Mouse (Mus musculus) forebrain, embryonic 13.5 days (tissue): Measurements from ENCODE around the gene Crim1. TPM values are rescaled to one million over a fixed set of nuclear protein-coding genes. Genes with fewer than 3 reads are reported as not detected.

ENCODE experiments used
- ATAC-seq: fragments of 200-750 bp; cut with Nextera tagmentation; 2 replicates; pipeline ENCODE4 v1.8.0; 2017
- H3K27ac ChIP-seq: fragments of 300-500 bp; sonication (generic); 2 replicates; pipeline ENCODE4 v1.5.1; 2015; ENCODE audit warnings: inconsistent platforms, mild to moderate bottlenecking, moderate library complexity
- H3K27me3 ChIP-seq: fragments of 300-500 bp; sonication (generic); 2 replicates; pipeline ENCODE4 v1.6.1; 2015; ENCODE audit warnings: mild to moderate bottlenecking, inconsistent platforms
- H3K36me3 ChIP-seq: fragments of 300-500 bp; sonication (generic); 2 replicates; pipeline ENCODE4 v1.6.1; 2015; ENCODE audit warnings: mild to moderate bottlenecking, inconsistent platforms; ENCODE audit not compliant: poor library complexity, severe bottlenecking
- H3K4me1 ChIP-seq: fragments of 300-500 bp; sonication (generic); 2 replicates; pipeline ENCODE4 v1.6.1; 2015; ENCODE audit warnings: inconsistent platforms
- H3K4me2 ChIP-seq: fragments of 300-500 bp; sonication (generic); 2 replicates; pipeline ENCODE4 v1.6.1; 2015; ENCODE audit warnings: inconsistent platforms, mild to moderate bottlenecking, moderate library complexity
- H3K4me3 ChIP-seq: fragments of 300-500 bp; sonication (generic); 2 replicates; pipeline ENCODE4 v1.5.1; 2015; ENCODE audit warnings: mild to moderate bottlenecking, inconsistent platforms
- H3K9ac ChIP-seq: fragments of 300-500 bp; sonication (generic); 2 replicates; pipeline ENCODE4 v1.6.1; 2015; ENCODE audit warnings: mild to moderate bottlenecking, inconsistent platforms
- H3K9me3 ChIP-seq: fragments of 300-500 bp; sonication (generic); replicated peaks from 2 replicates; pipeline ENCODE4 v1.6.1; 2016; ENCODE audit warnings: inconsistent platforms
- WGBS: fragments of 180-500 bp; shearing (Covaris S2); methylation state at CpG from one replicate; pipeline ENCODE4 v1.1.7; 2015; 5-methylcytosine and 5-hydroxymethylcytosine counted together
- polyA plus RNA-seq: library from polyadenylated mRNA; unstranded; fragments of >200 nt; fragmentation: Nextera tagmentation; extraction: Ambion mirVana; gene quantifications from 2 replicates; pipeline ENCODE4 v1.2.1, GENCODE M21; 2015

Gene Crim1
- polyA plus RNA-seq, 1 experiment from 2014 or later: 3.6 TPM

DNA sequence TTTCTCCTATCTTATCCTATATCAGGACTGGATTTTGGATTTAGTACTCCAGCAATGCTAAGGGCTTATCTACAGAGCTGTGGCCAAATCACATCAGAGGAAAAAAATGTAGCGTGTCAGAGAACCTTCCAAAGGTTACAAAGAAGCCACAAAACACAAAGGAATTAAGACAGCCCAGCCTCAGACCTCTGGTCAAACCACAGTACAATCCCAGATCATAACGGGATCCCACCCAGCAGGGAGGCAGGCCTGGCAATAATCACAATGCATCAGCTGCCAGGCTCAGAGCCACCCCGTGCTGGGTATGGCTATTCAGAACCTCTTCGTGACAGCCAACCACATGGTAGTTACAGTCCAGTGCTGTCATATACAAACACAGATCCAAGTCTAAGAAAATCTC, 201.7 kb downstream of the Crim1 start:
- no peaks in the 10 kb centered on the region for H3K27me3 ChIP-seq
- no peak overlapping the region for H3K4me2 ChIP-seq
- no peak overlapping the region for H3K27ac ChIP-seq
- no peaks in the 10 kb centered on the region for H3K9me3 ChIP-seq
- H3K36me3 ChIP-seq: peaks cover 16% of the 10 kb centered on the region
- no peak overlapping the region for H3K4me3 ChIP-seq
- no peaks in the 10 kb centered on the region for H3K4me1 ChIP-seq
- H3K9ac ChIP-seq: no peak overlapping the region
- no peak for ATAC-seq
- 33% methylated on average over 4 of the region's 4 CpGs for WGBS

DNA sequence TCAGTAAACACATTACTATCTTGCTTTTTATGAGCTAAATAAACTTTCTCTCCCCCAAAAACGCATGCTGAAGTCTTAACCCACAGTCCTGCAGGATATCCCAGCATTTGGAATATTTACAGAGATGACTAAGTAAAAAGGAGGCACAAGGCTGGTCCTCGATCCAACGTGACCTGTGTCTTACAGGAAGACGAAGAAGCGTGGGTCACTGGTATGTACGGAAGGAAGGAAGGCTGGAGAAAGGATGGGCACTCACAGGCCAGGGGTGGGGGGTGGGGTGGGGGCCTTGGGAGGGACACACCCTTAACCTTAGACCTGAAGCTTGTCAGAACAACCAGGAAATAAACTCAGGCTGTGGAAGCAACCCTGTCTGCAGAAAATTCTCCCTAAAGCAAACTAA, 202.1 kb downstream of the Crim1 start:
- Histone ChIP-seq H3K4me3 (no peak overlapping the region), H3K4me2 (no peak overlapping the region), H3K27me3 (no peaks in the 10 kb centered on the region), H3K9ac (no peak overlapping the region), H3K9me3 (no peaks in the 10 kb centered on the region), H3K36me3 (peaks cover 16% of the 10 kb centered on the region), H3K4me1 (no peaks in the 10 kb centered on the region), H3K27ac (no peak overlapping the region)
- no peak for ATAC-seq
- WGBS: 84% methylated on average over 6 of the region's 6 CpGs

DNA sequence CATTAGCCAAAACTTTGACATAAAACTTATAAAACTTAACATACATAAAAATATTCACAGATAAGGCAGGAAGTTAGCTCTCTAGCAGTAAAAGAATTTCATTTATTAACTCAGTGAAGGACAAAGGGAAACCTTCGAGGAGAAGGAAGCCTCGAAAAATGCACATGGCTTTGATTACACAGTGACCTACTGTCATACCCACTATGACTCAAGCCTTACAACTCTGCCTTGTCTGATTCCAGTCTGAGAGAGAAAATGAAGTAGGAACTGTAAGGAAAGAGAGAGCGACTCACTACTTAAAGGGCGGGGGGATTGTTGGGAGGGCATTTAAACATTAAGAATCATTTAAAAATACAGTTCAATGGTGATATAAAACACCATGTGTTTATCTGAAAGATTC, 203.2 kb downstream of the Crim1 start:
- Histone ChIP-seq H3K4me3 (no peak overlapping the region), H3K4me2 (no peak overlapping the region), H3K27ac (no peak overlapping the region), H3K9me3 (no peaks in the 10 kb centered on the region), H3K27me3 (no peaks in the 10 kb centered on the region), H3K9ac (no peak overlapping the region), H3K36me3 (peaks cover 13% of the 10 kb centered on the region), H3K4me1 (no peaks in the 10 kb centered on the region)
- ATAC-seq: no peak
- WGBS: 91% methylated on average over 4 of the region's 4 CpGs

DNA sequence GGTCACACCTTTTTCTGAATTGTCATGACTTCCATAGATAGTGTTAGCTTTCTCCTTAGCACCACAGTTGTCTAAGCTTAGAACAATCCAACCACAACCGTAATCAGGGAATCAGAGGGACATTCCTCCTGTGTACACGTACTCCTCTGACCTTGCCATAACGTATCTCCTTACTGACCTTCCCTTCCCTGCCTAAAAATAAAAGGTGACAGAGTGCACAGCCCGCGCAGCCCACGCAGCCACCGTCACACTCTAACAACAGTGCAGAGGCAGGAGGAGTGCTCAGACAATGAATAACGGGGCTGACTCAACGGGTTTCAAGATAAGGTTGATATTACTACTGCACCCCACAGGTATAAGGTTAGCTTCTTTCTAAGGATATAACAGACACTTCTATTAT, 203.8 kb downstream of the Crim1 start:
- H3K27ac ChIP-seq: no peak overlapping the region
- WGBS: 96% methylated on average over 9 of the region's 9 CpGs
- no peaks in the 10 kb centered on the region for H3K27me3 ChIP-seq
- no peak overlapping the region for H3K4me3 ChIP-seq
- H3K4me1 ChIP-seq: no peaks in the 10 kb centered on the region
- H3K36me3 ChIP-seq: peaks cover 13% of the 10 kb centered on the region
- H3K9ac ChIP-seq: no peak overlapping the region
- no peak overlapping the region for H3K4me2 ChIP-seq
- H3K9me3 ChIP-seq: no peaks in the 10 kb centered on the region
- ATAC-seq: no peak

DNA sequence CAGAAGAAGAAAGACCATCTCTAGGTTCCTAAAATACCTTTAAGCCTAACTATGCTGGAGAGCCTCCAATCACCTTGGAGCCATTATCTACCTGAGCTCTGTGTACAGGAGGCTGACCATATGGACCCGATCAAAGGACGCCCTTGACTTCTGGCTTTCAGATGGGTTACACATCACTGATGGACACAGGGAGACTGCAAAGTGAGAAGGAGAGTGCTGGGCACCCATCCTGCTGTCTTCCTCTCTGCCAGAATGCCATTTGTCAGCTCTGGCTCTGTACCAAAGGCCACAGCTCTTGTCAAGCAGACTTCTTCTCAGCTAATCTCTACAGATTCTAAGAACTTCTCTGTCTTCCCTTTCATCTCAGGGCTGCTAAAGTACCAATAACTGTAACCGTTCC, 205.3 kb downstream of the Crim1 start:
- no peak overlapping the region for H3K4me3 ChIP-seq
- peaks cover 10% of the 10 kb centered on the region for H3K36me3 ChIP-seq
- no peak overlapping the region for H3K9ac ChIP-seq
- H3K4me1 ChIP-seq: no peaks in the 10 kb centered on the region
- no peak for ATAC-seq
- 95% methylated on average over 3 of the region's 3 CpGs for WGBS
- H3K27me3 ChIP-seq: no peaks in the 10 kb centered on the region
- no peak overlapping the region for H3K27ac ChIP-seq
- no peaks in the 10 kb centered on the region for H3K9me3 ChIP-seq
- H3K4me2 ChIP-seq: no peak overlapping the region

DNA sequence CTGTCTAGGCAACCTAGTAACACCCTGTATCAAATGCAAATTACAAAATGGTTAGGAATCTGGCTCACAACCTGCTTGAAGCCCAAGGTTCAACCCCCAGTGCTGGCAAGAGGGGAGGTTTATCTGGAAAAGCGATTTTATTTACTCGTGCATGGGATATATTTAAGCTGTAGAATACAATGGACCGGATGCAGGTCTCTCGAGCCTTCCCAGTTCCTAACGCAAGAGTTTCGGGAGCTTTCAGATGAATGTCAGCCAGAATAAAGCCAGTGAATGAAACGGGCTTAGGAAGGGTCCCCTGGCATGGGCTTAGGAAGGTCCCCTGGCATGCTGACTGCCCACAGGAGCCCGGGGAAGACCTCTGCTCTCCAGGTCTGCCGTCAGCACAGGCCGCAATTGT, 206.8 kb downstream of the Crim1 start:
- H3K4me2 ChIP-seq: no peak overlapping the region
- H3K4me1 ChIP-seq: no peaks in the 10 kb centered on the region
- no peaks in the 10 kb centered on the region for H3K27me3 ChIP-seq
- no peak overlapping the region for H3K27ac ChIP-seq
- peaks cover 8% of the 10 kb centered on the region; the same call in 1 of the 2 replicates for H3K36me3 ChIP-seq
- H3K9ac ChIP-seq: no peak overlapping the region
- no peaks in the 10 kb centered on the region for H3K9me3 ChIP-seq
- WGBS: 76% methylated on average over 10 of the region's 10 CpGs
- H3K4me3 ChIP-seq: no peak overlapping the region
- ATAC-seq: no peak

DNA sequence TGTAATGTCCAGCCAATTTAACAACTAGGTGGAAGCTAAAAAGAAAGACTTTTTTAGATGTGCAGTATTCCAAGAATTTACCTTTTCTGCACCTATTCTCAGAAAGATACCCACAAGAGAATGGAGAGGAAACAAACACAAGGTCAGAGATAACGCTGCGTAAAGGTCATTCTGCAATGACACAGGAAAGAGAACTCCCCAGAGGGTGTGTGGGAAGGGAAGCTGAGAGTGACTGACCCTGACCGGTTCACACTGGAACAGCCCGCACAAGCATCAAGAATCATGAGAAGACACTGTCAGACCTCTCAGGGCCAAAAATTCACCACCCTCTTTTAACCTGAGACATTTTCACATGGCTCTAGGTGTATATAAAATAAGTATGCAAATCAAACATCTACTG, 207.5 kb downstream of the Crim1 start:
- Histone ChIP-seq H3K27ac (no peak overlapping the region), H3K4me2 (no peak overlapping the region), H3K36me3 (peaks cover 8% of the 10 kb centered on the region; the same call in 1 of the 2 replicates), H3K4me1 (no peaks in the 10 kb centered on the region), H3K4me3 (no peak overlapping the region), H3K9me3 (no peaks in the 10 kb centered on the region), H3K9ac (no peak overlapping the region), H3K27me3 (no peaks in the 10 kb centered on the region)
- whole genome bisulfite sequencing: 91% methylated on average over 4 of the region's 4 CpGs
- ATAC-seq: no peak

DNA sequence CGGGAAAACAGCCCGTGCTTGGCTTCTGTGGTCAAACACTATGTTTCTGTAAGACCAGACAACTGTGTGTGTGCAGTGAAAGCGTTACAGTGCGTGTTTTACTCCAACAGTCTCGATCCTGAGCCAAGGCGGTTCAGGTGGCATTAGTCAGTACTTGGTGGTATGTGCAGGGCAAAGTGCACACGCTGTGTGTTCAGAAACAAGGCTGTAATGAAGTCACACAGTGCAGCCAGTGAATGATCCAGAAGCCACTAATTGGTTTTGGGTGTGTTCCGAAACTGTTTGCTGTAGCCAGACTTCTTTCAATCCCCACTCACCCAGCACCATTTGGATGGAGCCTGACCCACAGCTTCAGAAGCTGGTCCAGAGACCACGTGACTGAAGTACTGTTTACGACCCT, 208.3 kb downstream of the Crim1 start:
- WGBS: 84% methylated on average over 10 of the region's 10 CpGs
- Histone ChIP-seq H3K27ac (no peak overlapping the region), H3K4me1 (no peaks in the 10 kb centered on the region), H3K27me3 (no peaks in the 10 kb centered on the region), H3K9ac (no peak overlapping the region), H3K4me3 (no peak overlapping the region), H3K36me3 (peaks cover 8% of the 10 kb centered on the region; the same call in 1 of the 2 replicates), H3K9me3 (no peaks in the 10 kb centered on the region), H3K4me2 (no peak overlapping the region)
- peak; percentile 30; the same call in 1 of the 2 replicates for ATAC-seq

DNA sequence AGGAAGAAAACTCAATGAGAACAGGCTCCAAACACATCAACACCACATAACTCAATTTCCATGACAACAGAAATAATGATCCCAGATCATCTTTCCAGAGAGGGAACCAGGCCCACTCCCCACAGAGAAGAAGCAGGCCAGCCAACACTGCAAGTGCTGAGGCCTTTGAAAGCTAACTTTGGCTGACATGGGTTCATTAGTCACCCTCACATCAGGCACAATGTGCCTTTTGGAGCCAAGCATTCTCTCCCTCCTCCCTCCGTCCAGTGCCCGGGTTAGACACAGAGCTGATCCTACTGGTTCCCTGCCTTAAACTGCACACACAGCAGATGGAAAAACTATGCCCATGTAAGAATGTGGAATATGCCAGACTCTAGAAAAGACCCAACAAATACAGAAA, 209.9 kb downstream of the Crim1 start:
- no peaks in the 10 kb centered on the region for H3K9me3 ChIP-seq
- 36% methylated on average over 2 of the region's 2 CpGs for WGBS
- H3K27ac ChIP-seq: no peak overlapping the region
- no peaks in the 10 kb centered on the region for H3K27me3 ChIP-seq
- H3K36me3 ChIP-seq: 0 out of 2 replicates have a peak, but pooled peaks cover 3% of the 10 kb centered on the region
- no peaks in the 10 kb centered on the region for H3K4me1 ChIP-seq
- peak; percentile 50 for ATAC-seq
- no peak overlapping the region for H3K9ac ChIP-seq
- no peak overlapping the region for H3K4me3 ChIP-seq
- H3K4me2 ChIP-seq: no peak overlapping the region

DNA sequence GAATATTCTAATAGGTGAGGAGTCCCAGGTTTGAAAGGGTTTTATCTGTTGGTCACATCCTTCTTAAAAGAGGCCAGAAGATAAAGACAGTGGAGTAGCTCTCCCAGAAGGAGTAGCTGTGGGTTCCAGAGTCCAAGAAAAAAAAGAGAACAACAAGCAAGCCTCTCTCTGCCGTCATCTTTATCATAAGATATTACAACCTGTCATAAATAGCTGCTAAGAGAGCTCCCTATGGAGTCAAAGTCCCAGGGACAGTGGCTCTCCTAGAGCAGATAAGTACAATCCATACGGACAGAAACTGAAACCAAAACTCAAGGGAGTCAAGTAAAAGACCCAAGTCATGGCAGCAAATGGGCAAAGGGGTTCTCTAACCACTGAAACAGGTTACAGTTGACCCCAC, 215.2 kb downstream of the Crim1 start:
- no peak overlapping the region for H3K9ac ChIP-seq
- H3K36me3 ChIP-seq: 0 out of 2 replicates have a peak, but pooled peaks cover 3% of the 10 kb centered on the region
- no peak overlapping the region for H3K4me2 ChIP-seq
- no peak overlapping the region for H3K4me3 ChIP-seq
- H3K9me3 ChIP-seq: no peaks in the 10 kb centered on the region
- peaks cover 9% of the 10 kb centered on the region for H3K27me3 ChIP-seq
- ATAC-seq: no peak
- no peak overlapping the region for H3K27ac ChIP-seq
- H3K4me1 ChIP-seq: peaks cover 9% of the 10 kb centered on the region
- WGBS: 93% methylated on average over 2 of the region's 2 CpGs

DNA sequence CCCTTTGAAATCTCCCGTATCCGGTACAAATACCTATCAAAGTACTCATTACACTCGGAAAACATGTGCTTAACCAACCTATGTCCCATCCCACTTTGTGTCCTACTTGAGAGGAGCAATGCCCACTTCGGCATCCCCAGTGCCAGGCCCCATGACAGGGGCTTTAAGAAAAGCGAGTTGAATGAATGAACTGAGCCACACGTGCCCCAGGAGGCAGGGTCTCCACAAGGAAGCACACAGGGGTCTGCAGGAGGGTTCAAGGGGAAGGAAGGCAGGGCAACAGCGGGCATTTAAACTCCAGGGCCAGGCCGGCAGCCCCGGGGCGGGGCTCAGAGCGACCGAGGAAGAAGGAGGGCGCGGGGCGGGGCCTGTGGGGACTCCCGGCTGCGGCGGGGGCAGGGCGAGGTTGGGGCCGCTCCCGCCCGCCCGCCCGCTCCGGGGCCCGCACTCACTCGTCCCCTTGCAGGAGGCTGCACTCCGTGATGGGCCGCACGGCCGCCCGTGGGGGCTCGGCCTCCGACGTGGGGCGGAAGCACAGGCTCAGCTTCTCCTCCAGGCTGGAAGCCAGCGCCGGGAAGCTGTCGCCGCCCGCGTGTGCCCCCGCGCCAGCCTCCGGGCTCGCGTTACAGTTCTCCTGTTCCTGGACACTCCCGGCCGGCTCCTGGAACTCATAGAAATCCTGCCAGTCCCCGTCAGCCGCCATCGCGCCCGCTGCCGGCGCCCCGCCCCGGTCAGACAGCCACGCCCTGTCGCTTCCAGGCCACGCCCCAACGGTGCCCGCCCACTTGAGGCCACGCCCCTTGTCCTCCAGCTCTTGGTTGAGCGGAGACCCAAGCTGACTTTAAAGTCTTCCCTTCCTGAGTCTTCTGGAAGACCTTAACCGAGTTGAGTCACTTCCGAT, 217.6 kb downstream of the Crim1 start, which contains the start of gene Fez2:
Fez2 (minus strand) TSS at position 772 of the 901 bp plus-strand sequence.
- Histone ChIP-seq H3K4me1 (peaks cover 9% of the 10 kb centered on the region), H3K36me3 (no peaks in the 10 kb centered on the region), H3K27ac (peak within 1 kb of the TSS; percentile 84), H3K4me2 (peak within 1 kb of the TSS; percentile 72), H3K4me3 (peak within 1 kb of the TSS; percentile 81), H3K9ac (peak within 1 kb of the TSS; percentile 80), H3K9me3 (no peaks in the 10 kb centered on the region), H3K27me3 (peaks cover 14% of the 10 kb centered on the region)
- peak; percentile 94 for ATAC-seq
- 1% methylated on average over 61 of the region's 67 CpGs for WGBS

DNA sequence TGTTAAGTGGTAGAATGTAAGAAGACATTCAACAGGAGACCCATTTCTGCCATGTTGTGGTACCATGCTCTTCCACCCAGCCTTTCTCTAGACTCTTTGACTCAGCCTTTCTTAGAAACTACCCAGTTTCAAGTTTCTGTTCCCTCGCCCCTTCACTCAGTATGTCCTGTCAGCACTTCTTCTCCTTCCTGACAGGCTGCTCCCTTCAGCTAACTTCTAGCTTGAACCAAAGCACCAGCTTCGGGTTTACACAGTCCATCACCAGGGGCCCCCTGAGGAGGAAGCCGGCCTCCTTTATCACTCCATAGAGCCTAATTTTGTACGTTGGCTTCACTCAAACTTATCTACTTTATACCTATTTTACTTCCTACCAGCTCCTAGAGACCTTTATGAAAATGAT, 219.2 kb downstream of the Crim1 start:
- H3K9ac ChIP-seq: no peak overlapping the region
- no peak overlapping the region for H3K27ac ChIP-seq
- H3K4me2 ChIP-seq: no peak overlapping the region
- H3K27me3 ChIP-seq: peaks cover 14% of the 10 kb centered on the region
- H3K4me3 ChIP-seq: no peak overlapping the region
- no peaks in the 10 kb centered on the region for H3K36me3 ChIP-seq
- WGBS: 83% methylated on average over 4 of the region's 4 CpGs
- no peak for ATAC-seq
- H3K9me3 ChIP-seq: no peaks in the 10 kb centered on the region
- H3K4me1 ChIP-seq: peaks cover 9% of the 10 kb centered on the region
